Mouse (Mus musculus): ENCODE results near the gene Rimkla. TPM values are rescaled to one million over a fixed set of nuclear protein-coding genes. Genes with fewer than 3 reads are reported as not detected.

The Rimkla gene
- polyA plus RNA-seq, 1 experiment from 2014 or later = 0.05 TPM

GRCm38 (mm10) chr4:119489666-119490065 lies 2.8 kb downstream of the Rimkla start:
- Histone ChIP-seq H3K9me3 (replicated peaks; ENCODE audit: control insufficient read depth, low read length) (no peaks in the 10 kb centered on the region), H3K27ac (ENCODE audit: low read length) (no peak overlapping the region), H3K27me3 (ENCODE audit: control insufficient read depth, insufficient read depth, low read depth, low read length) (peaks cover 25% of the 10 kb centered on the region), H3K4me3 (ENCODE audit: low read depth, low read length) (no peak overlapping the region), H3K9ac (ENCODE audit: low read depth, low read length) (no peak overlapping the region), H3K4me1 (ENCODE audit: control insufficient read depth, low read depth, low read length) (no peaks in the 10 kb centered on the region), H3K4me2 (ENCODE audit: low read depth, low read length) (no peak overlapping the region), H3K36me3 (ENCODE audit: control insufficient read depth, insufficient read depth) (no peaks in the 10 kb centered on the region)
- WGBS (ENCODE audit: insufficient replicate concordance) = 81% methylated on average over 10 of the region's 10 CpGs
- no peak for ATAC-seq (ENCODE audit: low read depth)

GRCm38 (mm10) chr4:119484882-119485281 lies 7.5 kb downstream of the Rimkla start:
- H3K27me3 ChIP-seq (ENCODE audit: control insufficient read depth, insufficient read depth, low read depth, low read length) = no peaks in the 10 kb centered on the region
- ATAC-seq (ENCODE audit: low read depth) = no peak
- no peak overlapping the region for H3K27ac ChIP-seq (ENCODE audit: low read length)
- H3K4me1 ChIP-seq (ENCODE audit: control insufficient read depth, low read depth, low read length) = no peaks in the 10 kb centered on the region
- H3K4me3 ChIP-seq (ENCODE audit: low read depth, low read length) = no peak overlapping the region
- 66% methylated on average over 7 of the region's 7 CpGs for WGBS (ENCODE audit: insufficient replicate concordance)
- no peak overlapping the region for H3K4me2 ChIP-seq (ENCODE audit: low read depth, low read length)
- H3K36me3 ChIP-seq (ENCODE audit: control insufficient read depth, insufficient read depth) = no peaks in the 10 kb centered on the region
- no peak overlapping the region for H3K9ac ChIP-seq (ENCODE audit: low read depth, low read length)
- no peaks in the 10 kb centered on the region for H3K9me3 ChIP-seq (replicated peaks; ENCODE audit: control insufficient read depth, low read length)

GRCm38 (mm10) chr4:119483051-119483450 lies 9.4 kb downstream of the Rimkla start:
- Histone ChIP-seq H3K9ac (ENCODE audit: low read depth, low read length) (no peak overlapping the region), H3K36me3 (ENCODE audit: control insufficient read depth, insufficient read depth) (no peaks in the 10 kb centered on the region), H3K27me3 (ENCODE audit: control insufficient read depth, insufficient read depth, low read depth, low read length) (no peaks in the 10 kb centered on the region), H3K4me3 (ENCODE audit: low read depth, low read length) (no peak overlapping the region), H3K4me1 (ENCODE audit: control insufficient read depth, low read depth, low read length) (no peaks in the 10 kb centered on the region), H3K27ac (ENCODE audit: low read length) (no peak overlapping the region), H3K9me3 (replicated peaks; ENCODE audit: control insufficient read depth, low read length) (no peaks in the 10 kb centered on the region), H3K4me2 (ENCODE audit: low read depth, low read length) (no peak overlapping the region)
- ATAC-seq (ENCODE audit: low read depth) = no peak
- 43% methylated on average over 9 of the region's 9 CpGs for WGBS (ENCODE audit: insufficient replicate concordance)

- no peak overlapping the region for H3K27ac ChIP-seq (ENCODE audit: low read length)
- WGBS (ENCODE audit: insufficient replicate concordance) = 41% methylated on average over 5 of the region's 5 CpGs
- no peak overlapping the region for H3K9ac ChIP-seq (ENCODE audit: low read depth, low read length)
- H3K4me3 ChIP-seq (ENCODE audit: low read depth, low read length) = no peak overlapping the region
- no peaks in the 10 kb centered on the region for H3K27me3 ChIP-seq (ENCODE audit: control insufficient read depth, insufficient read depth, low read depth, low read length)
- H3K9me3 ChIP-seq (replicated peaks; ENCODE audit: control insufficient read depth, low read length) = no peaks in the 10 kb centered on the region
- no peaks in the 10 kb centered on the region for H3K36me3 ChIP-seq (ENCODE audit: control insufficient read depth, insufficient read depth)
- no peaks in the 10 kb centered on the region for H3K4me1 ChIP-seq (ENCODE audit: control insufficient read depth, low read depth, low read length)
- no peak overlapping the region for H3K4me2 ChIP-seq (ENCODE audit: low read depth, low read length)
- ATAC-seq (ENCODE audit: low read depth) = no peak
Observed at GRCm38 (mm10) chr4:119473150-119473549, 19.3 kb downstream of the Rimkla start.

GRCm38 (mm10) chr4:119472545-119472944 lies 19.9 kb downstream of the Rimkla start:
- H3K4me1 ChIP-seq (ENCODE audit: control insufficient read depth, low read depth, low read length) = no peaks in the 10 kb centered on the region
- H3K4me2 ChIP-seq (ENCODE audit: low read depth, low read length) = no peak overlapping the region
- no peak overlapping the region for H3K4me3 ChIP-seq (ENCODE audit: low read depth, low read length)
- no peak overlapping the region for H3K9ac ChIP-seq (ENCODE audit: low read depth, low read length)
- H3K27me3 ChIP-seq (ENCODE audit: control insufficient read depth, insufficient read depth, low read depth, low read length) = no peaks in the 10 kb centered on the region
- no peaks in the 10 kb centered on the region for H3K9me3 ChIP-seq (replicated peaks; ENCODE audit: control insufficient read depth, low read length)
- H3K36me3 ChIP-seq (ENCODE audit: control insufficient read depth, insufficient read depth) = no peaks in the 10 kb centered on the region
- 76% methylated on average over 9 of the region's 9 CpGs for WGBS (ENCODE audit: insufficient replicate concordance)
- no peak overlapping the region for H3K27ac ChIP-seq (ENCODE audit: low read length)
- no peak for ATAC-seq (ENCODE audit: low read depth)

- H3K4me1 ChIP-seq (ENCODE audit: control insufficient read depth, low read depth, low read length) = no peaks in the 10 kb centered on the region
- no peak overlapping the region for H3K9ac ChIP-seq (ENCODE audit: low read depth, low read length)
- no peak for ATAC-seq (ENCODE audit: low read depth)
- no peak overlapping the region for H3K27ac ChIP-seq (ENCODE audit: low read length)
- H3K36me3 ChIP-seq (ENCODE audit: control insufficient read depth, insufficient read depth) = no peaks in the 10 kb centered on the region
- WGBS (ENCODE audit: insufficient replicate concordance) = 49% methylated on average over 16 of the region's 16 CpGs
- no peaks in the 10 kb centered on the region for H3K27me3 ChIP-seq (ENCODE audit: control insufficient read depth, insufficient read depth, low read depth, low read length)
- H3K4me2 ChIP-seq (ENCODE audit: low read depth, low read length) = no peak overlapping the region
- H3K9me3 ChIP-seq (replicated peaks; ENCODE audit: control insufficient read depth, low read length) = no peaks in the 10 kb centered on the region
- no peak overlapping the region for H3K4me3 ChIP-seq (ENCODE audit: low read depth, low read length)
Observed at GRCm38 (mm10) chr4:119467720-119468380, 24.6 kb downstream of the Rimkla start.

- Histone ChIP-seq H3K4me1 (ENCODE audit: control insufficient read depth, low read depth, low read length) (no peaks in the 10 kb centered on the region), H3K36me3 (ENCODE audit: control insufficient read depth, insufficient read depth) (no peaks in the 10 kb centered on the region), H3K4me3 (ENCODE audit: low read depth, low read length) (no peak overlapping the region), H3K27ac (ENCODE audit: low read length) (no peak overlapping the region), H3K9me3 (replicated peaks; ENCODE audit: control insufficient read depth, low read length) (no peaks in the 10 kb centered on the region), H3K4me2 (ENCODE audit: low read depth, low read length) (no peak overlapping the region), H3K27me3 (ENCODE audit: control insufficient read depth, insufficient read depth, low read depth, low read length) (no peaks in the 10 kb centered on the region), H3K9ac (ENCODE audit: low read depth, low read length) (no peak overlapping the region)
- 71% methylated on average over 5 of the region's 5 CpGs for WGBS (ENCODE audit: insufficient replicate concordance)
- ATAC-seq (ENCODE audit: low read depth) = no peak
Observed at GRCm38 (mm10) chr4:119465841-119466240, 26.6 kb downstream of the Rimkla start.

GRCm38 (mm10) chr4:119463756-119464419 lies 28.5 kb downstream of the Rimkla start:
- WGBS (ENCODE audit: insufficient replicate concordance) = 44% methylated on average over 13 of the region's 13 CpGs
- ATAC-seq (ENCODE audit: low read depth) = no peak

More at GRCm38 (mm10) chr4:119463756-119464419, 28.5 kb downstream of the Rimkla start:
- no peak overlapping the region for H3K27ac ChIP-seq (ENCODE audit: low read length)
- no peaks in the 10 kb centered on the region for H3K4me1 ChIP-seq (ENCODE audit: control insufficient read depth, low read depth, low read length)
- H3K9me3 ChIP-seq (replicated peaks; ENCODE audit: control insufficient read depth, low read length) = no peaks in the 10 kb centered on the region
- H3K4me3 ChIP-seq (ENCODE audit: low read depth, low read length) = no peak overlapping the region
- H3K9ac ChIP-seq (ENCODE audit: low read depth, low read length) = no peak overlapping the region
- H3K4me2 ChIP-seq (ENCODE audit: low read depth, low read length) = no peak overlapping the region
- no peaks in the 10 kb centered on the region for H3K27me3 ChIP-seq (ENCODE audit: control insufficient read depth, insufficient read depth, low read depth, low read length)
- no peaks in the 10 kb centered on the region for H3K36me3 ChIP-seq (ENCODE audit: control insufficient read depth, insufficient read depth)
